Mouse (Mus musculus) embryo, embryonic 10.5 days (tissue): ENCODE measurements around the gene Oxnad1.

Experiments
- DNase-seq: peaks from one replicate; pipeline ENCODE4 v3.0.0-alpha.2; 2015; ENCODE audit warnings: low spot score

Oxnad1 gene

DNA sequence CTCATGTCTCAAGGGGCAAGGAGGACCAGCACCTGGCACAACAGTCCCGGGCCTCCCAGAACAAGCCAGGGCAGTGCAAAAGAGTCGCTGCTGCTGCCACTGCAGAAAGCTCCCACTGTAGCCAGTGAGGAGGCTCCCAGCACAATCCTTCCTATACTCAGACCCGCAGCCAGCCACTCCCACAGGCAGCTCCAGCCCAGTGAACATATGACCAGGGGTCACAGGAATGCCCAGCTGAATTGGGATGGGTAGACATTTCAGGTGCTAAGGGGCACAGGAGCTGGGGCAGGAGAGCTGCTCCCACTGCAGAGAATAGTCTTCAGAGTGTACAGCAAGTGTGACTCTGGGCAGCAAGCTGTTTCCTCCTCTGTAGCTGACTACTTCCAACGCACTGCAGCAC is 60.2 kb downstream of the Oxnad1 start:
- DNase-seq: no peak

DNA sequence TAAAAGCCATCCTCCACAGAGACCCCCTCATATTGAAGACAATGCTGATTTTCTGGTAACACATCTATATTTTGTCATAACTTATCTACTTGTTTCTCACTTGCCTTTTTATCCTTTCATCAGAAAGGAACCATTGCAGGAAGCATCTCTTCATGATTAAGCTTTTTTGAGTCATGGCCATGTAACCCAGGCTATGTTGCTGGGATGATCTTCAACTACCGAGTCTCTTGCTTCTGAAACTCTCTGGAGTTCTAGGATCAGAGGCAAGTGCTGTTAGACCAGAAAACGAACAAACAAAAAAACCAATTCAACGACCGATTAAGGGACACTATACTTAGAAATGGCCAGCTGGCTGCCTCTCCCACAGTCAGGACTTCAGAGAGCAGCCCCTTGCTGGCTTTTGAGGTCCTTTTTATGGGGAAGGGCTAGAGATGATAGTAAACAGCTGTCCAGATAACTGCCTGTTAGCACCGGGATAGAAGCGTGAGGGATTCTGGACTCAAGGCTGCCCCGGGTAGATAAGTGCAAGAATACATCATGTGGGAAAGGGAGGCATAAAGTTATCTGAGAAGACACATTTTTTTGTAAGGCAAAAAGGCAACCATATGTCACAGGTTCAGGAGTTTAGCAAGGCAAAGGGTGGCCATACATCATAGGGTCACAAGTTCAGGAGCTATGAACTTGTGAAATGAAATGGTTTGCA is 60.8 kb downstream of the Oxnad1 start:
- DNase-seq: no peak

DNA sequence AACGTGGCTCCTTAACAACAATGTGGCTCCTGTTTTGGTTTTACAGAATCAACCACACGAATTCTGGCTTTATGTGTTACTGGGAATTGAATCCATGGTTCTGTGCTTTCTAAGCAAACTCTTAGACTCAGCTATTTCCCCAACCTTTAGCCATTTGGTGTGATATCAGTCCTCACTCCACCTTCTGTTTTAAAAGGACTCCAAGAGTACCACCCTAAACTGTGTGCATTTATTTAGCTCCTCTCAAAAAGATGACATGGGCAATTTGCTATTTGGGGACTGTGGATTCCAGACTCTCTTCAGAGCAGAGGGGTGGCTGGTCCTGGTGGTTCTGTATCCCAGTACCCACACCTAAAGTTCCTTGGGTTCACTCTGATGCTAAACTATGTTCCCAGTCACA is 61.4 kb downstream of the Oxnad1 start:
- no peak for DNase-seq

- no peak for DNase-seq
Measured at GRCm38 (mm10) chr14:32150872-32151271, 65.7 kb downstream of the Oxnad1 start.

- DNase-seq: no peak
Measured at GRCm38 (mm10) chr14:32152243-32152965, 67.2 kb downstream of the Oxnad1 start.
